Mouse (Mus musculus): ENCODE results near the gene Sox6. TPM values are rescaled to one million over a fixed set of nuclear protein-coding genes. Genes with fewer than 3 reads are reported as not detected.

The Sox6 gene
- polyA plus RNA-seq, 1 experiment from 2014 or later = 79.3 TPM

DNA sequence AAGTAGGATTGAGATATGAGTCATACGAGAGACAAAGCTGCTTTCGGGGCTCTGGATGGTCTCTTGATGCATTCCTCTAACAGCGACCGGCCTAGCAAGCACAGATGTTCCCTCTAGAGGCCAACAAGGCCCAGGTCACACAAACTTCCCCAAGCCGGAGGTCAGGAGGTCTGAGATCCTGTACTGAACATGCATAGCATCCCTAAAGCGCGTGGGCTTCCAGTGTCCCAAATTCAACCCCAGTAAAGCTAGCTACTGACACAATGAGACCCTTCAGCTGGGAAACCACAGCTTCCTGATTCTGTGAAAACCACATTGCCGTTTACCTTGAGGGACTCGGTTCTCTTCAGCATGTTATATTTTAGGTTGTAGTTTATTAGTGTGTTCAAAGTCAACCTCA lies 499.6 kb downstream of the Sox6 start:
- 76% methylated on average over 9 of the region's 9 CpGs for WGBS
- H3K4me3 ChIP-seq (ENCODE audit: low read depth, low read length) = no peak overlapping the region
- DNase-seq (ENCODE audit: low spot score) (no peak), ATAC-seq (ENCODE audit: insufficient read depth, low FRiP score, low TSS enrichment) (no peak)
- H3K36me3 ChIP-seq (ENCODE audit: control insufficient read depth, insufficient read depth, low read length) = no peaks in the 10 kb centered on the region
- H3K9me3 ChIP-seq (ENCODE audit: control insufficient read depth, low read length) = no peaks in the 10 kb centered on the region
- H3K4me1 ChIP-seq (ENCODE audit: control insufficient read depth, insufficient read depth, low read length) = no peaks in the 10 kb centered on the region
- no peak overlapping the region for H3K9ac ChIP-seq (ENCODE audit: low read length)
- H3K27ac ChIP-seq (ENCODE audit: low read depth, low read length) = no peak overlapping the region
- no peak overlapping the region for H3K4me2 ChIP-seq (ENCODE audit: low read depth)
- no peaks in the 10 kb centered on the region for H3K27me3 ChIP-seq (ENCODE audit: control insufficient read depth, insufficient read depth, low read length)

DNA sequence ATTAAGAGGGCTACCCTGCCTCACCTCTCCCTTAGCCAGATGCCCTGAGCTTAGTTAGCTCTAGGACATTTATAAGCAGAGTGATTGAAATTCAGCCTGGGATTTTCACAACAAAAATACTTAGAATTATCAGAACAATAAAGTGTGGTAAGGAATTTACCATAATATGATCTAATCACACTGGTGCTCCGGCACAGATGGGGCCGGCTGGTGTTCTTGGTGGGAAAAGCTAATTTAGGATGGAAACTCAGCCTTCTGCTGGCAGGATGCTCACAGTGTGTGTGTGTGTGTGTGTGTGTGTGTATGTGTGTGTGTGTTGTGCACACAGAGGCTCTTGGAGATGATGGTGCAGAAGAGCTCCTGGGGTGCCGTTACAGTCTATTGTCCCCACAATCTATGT lies 501.0 kb downstream of the Sox6 start:
- ATAC-seq (ENCODE audit: insufficient read depth, low FRiP score, low TSS enrichment) (no peak), DNase-seq (ENCODE audit: low spot score) (no peak)
- H3K4me3 ChIP-seq (ENCODE audit: low read depth, low read length) = no peak overlapping the region
- H3K4me1 ChIP-seq (ENCODE audit: control insufficient read depth, insufficient read depth, low read length) = no peaks in the 10 kb centered on the region
- H3K4me2 ChIP-seq (ENCODE audit: low read depth) = no peak overlapping the region
- H3K36me3 ChIP-seq (ENCODE audit: control insufficient read depth, insufficient read depth, low read length) = no peaks in the 10 kb centered on the region
- no peak overlapping the region for H3K9ac ChIP-seq (ENCODE audit: low read length)
- 94% methylated on average over 3 of the region's 3 CpGs for WGBS
- no peaks in the 10 kb centered on the region for H3K9me3 ChIP-seq (ENCODE audit: control insufficient read depth, low read length)
- H3K27me3 ChIP-seq (ENCODE audit: control insufficient read depth, insufficient read depth, low read length) = no peaks in the 10 kb centered on the region
- H3K27ac ChIP-seq (ENCODE audit: low read depth, low read length) = no peak overlapping the region

DNA sequence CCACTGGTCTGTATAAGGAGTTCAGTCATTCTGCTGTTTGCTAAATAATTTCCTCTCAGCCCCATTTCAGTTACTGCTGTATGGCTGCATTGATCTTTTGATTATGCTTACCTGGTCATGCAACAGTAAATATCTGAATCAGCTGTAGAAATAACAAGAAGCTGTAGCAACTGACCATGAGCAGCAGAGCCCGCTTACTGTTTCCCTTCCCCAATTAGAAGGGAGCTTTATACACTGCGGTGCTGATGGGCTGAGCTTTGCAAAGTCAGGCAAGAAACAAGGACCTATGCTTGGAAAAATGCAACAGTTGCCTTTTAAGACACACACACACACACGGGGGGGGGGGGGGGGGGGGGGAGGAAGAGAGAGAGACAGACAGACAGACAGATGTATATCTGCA lies 502.1 kb downstream of the Sox6 start:
- ATAC-seq (ENCODE audit: insufficient read depth, low FRiP score, low TSS enrichment) (no peak), DNase-seq (ENCODE audit: low spot score) (no peak)
- no peak overlapping the region for H3K4me2 ChIP-seq (ENCODE audit: low read depth)
- no peaks in the 10 kb centered on the region for H3K27me3 ChIP-seq (ENCODE audit: control insufficient read depth, insufficient read depth, low read length)
- H3K4me1 ChIP-seq (ENCODE audit: control insufficient read depth, insufficient read depth, low read length) = no peaks in the 10 kb centered on the region
- no peaks in the 10 kb centered on the region for H3K36me3 ChIP-seq (ENCODE audit: control insufficient read depth, insufficient read depth, low read length)
- H3K4me3 ChIP-seq (ENCODE audit: low read depth, low read length) = no peak overlapping the region
- H3K9me3 ChIP-seq (ENCODE audit: control insufficient read depth, low read length) = no peaks in the 10 kb centered on the region
- 74% methylated on average over 3 of the region's 3 CpGs for WGBS
- no peak overlapping the region for H3K9ac ChIP-seq (ENCODE audit: low read length)
- H3K27ac ChIP-seq (ENCODE audit: low read depth, low read length) = no peak overlapping the region

- Histone ChIP-seq H3K27ac (ENCODE audit: low read depth, low read length) (no peak overlapping the region), H3K27me3 (ENCODE audit: control insufficient read depth, insufficient read depth, low read length) (no peaks in the 10 kb centered on the region), H3K4me3 (ENCODE audit: low read depth, low read length) (no peak overlapping the region), H3K4me1 (ENCODE audit: control insufficient read depth, insufficient read depth, low read length) (no peaks in the 10 kb centered on the region), H3K36me3 (ENCODE audit: control insufficient read depth, insufficient read depth, low read length) (no peaks in the 10 kb centered on the region), H3K4me2 (ENCODE audit: low read depth) (no peak overlapping the region), H3K9ac (ENCODE audit: low read length) (no peak overlapping the region), H3K9me3 (ENCODE audit: control insufficient read depth, low read length) (no peaks in the 10 kb centered on the region)
- no peak for ATAC-seq (ENCODE audit: insufficient read depth, low FRiP score, low TSS enrichment)
- no peak for DNase-seq (ENCODE audit: low spot score)
- WGBS = 57% methylated on average over 1 of the region's 1 CpGs
Observed at GRCm38 (mm10) chr7:115531875-115532274, 506.7 kb downstream of the Sox6 start.

GRCm38 (mm10) chr7:115531217-115531616 lies 507.4 kb downstream of the Sox6 start:
- DNase-seq (ENCODE audit: low spot score) (no peak), ATAC-seq (ENCODE audit: insufficient read depth, low FRiP score, low TSS enrichment) (no peak)
- H3K9ac ChIP-seq (ENCODE audit: low read length) = no peak overlapping the region
- H3K4me2 ChIP-seq (ENCODE audit: low read depth) = no peak overlapping the region
- no peak overlapping the region for H3K4me3 ChIP-seq (ENCODE audit: low read depth, low read length)
- H3K9me3 ChIP-seq (ENCODE audit: control insufficient read depth, low read length) = no peaks in the 10 kb centered on the region
- WGBS = 69% methylated on average over 2 of the region's 2 CpGs
- H3K27ac ChIP-seq (ENCODE audit: low read depth, low read length) = no peak overlapping the region
- no peaks in the 10 kb centered on the region for H3K36me3 ChIP-seq (ENCODE audit: control insufficient read depth, insufficient read depth, low read length)
- no peaks in the 10 kb centered on the region for H3K27me3 ChIP-seq (ENCODE audit: control insufficient read depth, insufficient read depth, low read length)
- H3K4me1 ChIP-seq (ENCODE audit: control insufficient read depth, insufficient read depth, low read length) = no peaks in the 10 kb centered on the region

GRCm38 (mm10) chr7:115517701-115518100 lies 520.9 kb downstream of the Sox6 start:
- no peaks in the 10 kb centered on the region for H3K27me3 ChIP-seq (ENCODE audit: control insufficient read depth, insufficient read depth, low read length)
- H3K4me3 ChIP-seq (ENCODE audit: low read depth, low read length) = no peak overlapping the region
- no peaks in the 10 kb centered on the region for H3K9me3 ChIP-seq (ENCODE audit: control insufficient read depth, low read length)
- H3K4me1 ChIP-seq (ENCODE audit: control insufficient read depth, insufficient read depth, low read length) = no peaks in the 10 kb centered on the region
- H3K27ac ChIP-seq (ENCODE audit: low read depth, low read length) = no peak overlapping the region
- WGBS = 88% methylated on average over 1 of the region's 1 CpGs
- no peak for DNase-seq (ENCODE audit: low spot score)
- H3K4me2 ChIP-seq (ENCODE audit: low read depth) = no peak overlapping the region
- no peak for ATAC-seq (ENCODE audit: insufficient read depth, low FRiP score, low TSS enrichment)
- H3K36me3 ChIP-seq (ENCODE audit: control insufficient read depth, insufficient read depth, low read length) = no peaks in the 10 kb centered on the region
- no peak overlapping the region for H3K9ac ChIP-seq (ENCODE audit: low read length)

DNA sequence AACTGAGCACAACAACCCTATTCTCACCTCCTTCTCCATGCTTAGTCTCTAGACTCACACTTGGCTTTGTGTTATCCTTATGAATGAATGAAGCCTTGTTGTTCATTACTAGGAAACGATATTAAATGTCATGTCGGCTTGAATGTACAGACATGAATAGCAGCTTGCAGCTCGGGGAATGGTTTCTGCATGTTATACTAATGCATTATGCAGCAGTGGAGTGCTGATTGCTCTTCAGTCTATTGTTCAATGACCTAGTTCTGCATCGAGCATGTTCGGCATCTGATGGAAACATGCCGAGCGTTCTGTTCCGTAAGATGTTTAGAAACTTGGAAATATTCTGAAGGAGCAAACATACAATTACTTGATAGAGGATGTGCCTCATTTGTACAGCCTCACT lies 524.9 kb downstream of the Sox6 start:
- Histone ChIP-seq H3K9ac (ENCODE audit: low read length) (no peak overlapping the region), H3K36me3 (ENCODE audit: control insufficient read depth, insufficient read depth, low read length) (no peaks in the 10 kb centered on the region), H3K4me2 (ENCODE audit: low read depth) (no peak overlapping the region), H3K4me1 (ENCODE audit: control insufficient read depth, insufficient read depth, low read length) (no peaks in the 10 kb centered on the region), H3K9me3 (ENCODE audit: control insufficient read depth, low read length) (no peaks in the 10 kb centered on the region), H3K27ac (ENCODE audit: low read depth, low read length) (no peak overlapping the region), H3K27me3 (ENCODE audit: control insufficient read depth, insufficient read depth, low read length) (no peaks in the 10 kb centered on the region), H3K4me3 (ENCODE audit: low read depth, low read length) (no peak overlapping the region)
- DNase-seq (ENCODE audit: low spot score) = no peak
- ATAC-seq (ENCODE audit: insufficient read depth, low FRiP score, low TSS enrichment) = no peak
- WGBS = 63% methylated on average over 8 of the region's 8 CpGs

- no peak overlapping the region for H3K27ac ChIP-seq (ENCODE audit: low read depth, low read length)
- H3K36me3 ChIP-seq (ENCODE audit: control insufficient read depth, insufficient read depth, low read length) = no peaks in the 10 kb centered on the region
- DNase-seq (ENCODE audit: low spot score) (no peak), ATAC-seq (ENCODE audit: insufficient read depth, low FRiP score, low TSS enrichment) (no peak)
- H3K9ac ChIP-seq (ENCODE audit: low read length) = no peak overlapping the region
- H3K4me3 ChIP-seq (ENCODE audit: low read depth, low read length) = no peak overlapping the region
- H3K9me3 ChIP-seq (ENCODE audit: control insufficient read depth, low read length) = no peaks in the 10 kb centered on the region
- WGBS = 44% methylated on average over 10 of the region's 10 CpGs
- no peaks in the 10 kb centered on the region for H3K27me3 ChIP-seq (ENCODE audit: control insufficient read depth, insufficient read depth, low read length)
- H3K4me1 ChIP-seq (ENCODE audit: control insufficient read depth, insufficient read depth, low read length) = no peaks in the 10 kb centered on the region
- H3K4me2 ChIP-seq (ENCODE audit: low read depth) = no peak overlapping the region
Observed at GRCm38 (mm10) chr7:115511777-115512176, 526.8 kb downstream of the Sox6 start.

DNA sequence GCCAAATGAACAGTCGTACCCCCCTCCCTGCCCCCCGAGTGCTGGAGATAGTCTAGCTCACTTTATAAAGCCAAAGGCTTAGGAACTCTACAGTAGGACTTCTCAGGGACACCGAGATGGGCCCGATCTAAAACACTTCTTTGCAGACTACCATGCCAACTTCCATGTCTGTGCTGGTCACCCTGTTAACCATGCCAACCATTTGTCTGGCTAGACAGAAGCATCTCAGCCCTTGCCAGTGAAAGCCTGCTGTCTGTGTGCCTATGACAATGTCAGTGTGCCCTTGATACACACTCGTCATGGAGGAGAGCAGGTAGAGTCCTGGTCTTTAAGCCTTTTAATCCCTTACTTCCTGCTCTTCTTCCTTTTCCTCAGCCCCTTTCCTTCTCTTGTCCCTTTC lies 527.5 kb downstream of the Sox6 start:
- H3K4me3 ChIP-seq (ENCODE audit: low read depth, low read length) = no peak overlapping the region
- H3K27me3 ChIP-seq (ENCODE audit: control insufficient read depth, insufficient read depth, low read length) = no peaks in the 10 kb centered on the region
- WGBS = 90% methylated on average over 5 of the region's 5 CpGs
- no peak overlapping the region for H3K4me2 ChIP-seq (ENCODE audit: low read depth)
- H3K27ac ChIP-seq (ENCODE audit: low read depth, low read length) = no peak overlapping the region
- no peaks in the 10 kb centered on the region for H3K36me3 ChIP-seq (ENCODE audit: control insufficient read depth, insufficient read depth, low read length)
- no peaks in the 10 kb centered on the region for H3K9me3 ChIP-seq (ENCODE audit: control insufficient read depth, low read length)
- ATAC-seq (ENCODE audit: insufficient read depth, low FRiP score, low TSS enrichment) (no peak), DNase-seq (ENCODE audit: low spot score) (no peak)
- no peaks in the 10 kb centered on the region for H3K4me1 ChIP-seq (ENCODE audit: control insufficient read depth, insufficient read depth, low read length)
- no peak overlapping the region for H3K9ac ChIP-seq (ENCODE audit: low read length)

Data from neural tube, embryonic 11.5 days (tissue).